Mouse (Mus musculus): Measurements from ENCODE around the gene Fam168a.

DNA sequence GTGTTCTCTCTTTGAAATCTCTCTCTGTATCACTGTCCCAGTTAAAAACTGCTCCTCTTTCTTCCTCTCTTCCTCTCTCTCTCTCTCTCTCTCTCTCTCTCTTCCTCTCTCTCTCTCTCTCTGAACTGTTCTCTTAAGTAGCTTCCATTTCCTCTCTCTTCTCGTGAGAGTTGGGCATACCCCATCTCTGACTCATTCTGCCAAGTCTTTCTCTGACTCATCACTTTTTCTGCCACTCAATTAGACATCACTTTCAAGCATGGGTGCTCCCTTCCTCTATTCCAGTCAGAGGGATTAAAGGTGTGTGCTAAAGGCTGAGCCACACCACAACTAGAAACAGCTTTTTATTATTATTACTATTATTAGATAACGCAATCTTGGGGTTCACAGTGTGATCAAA, 43.7 kb downstream of the Fam168a start:
- TF ChIP-seq CTCF (IDR thresholded peaks at IDR 0.05; ENCODE audit: low read depth, low read length) (no peak), GATA1 (IDR thresholded peaks at IDR 0.05; ENCODE audit: borderline replicate concordance, low read length) (no peak)

Data from G1E (cell line).